Mouse (Mus musculus): Measurements from ENCODE around the gene Mettl9.

Gene Mettl9

GRCm38 (mm10) chr7:121044251-121044650 lies 10.0 kb downstream of the Mettl9 start:
- no peak for DNase-seq (ENCODE audit: low spot score in 2 of 2)

GRCm38 (mm10) chr7:121045671-121046453 lies 11.6 kb downstream of the Mettl9 start:
- no peak for DNase-seq (ENCODE audit: low spot score in 2 of 2)

DNA sequence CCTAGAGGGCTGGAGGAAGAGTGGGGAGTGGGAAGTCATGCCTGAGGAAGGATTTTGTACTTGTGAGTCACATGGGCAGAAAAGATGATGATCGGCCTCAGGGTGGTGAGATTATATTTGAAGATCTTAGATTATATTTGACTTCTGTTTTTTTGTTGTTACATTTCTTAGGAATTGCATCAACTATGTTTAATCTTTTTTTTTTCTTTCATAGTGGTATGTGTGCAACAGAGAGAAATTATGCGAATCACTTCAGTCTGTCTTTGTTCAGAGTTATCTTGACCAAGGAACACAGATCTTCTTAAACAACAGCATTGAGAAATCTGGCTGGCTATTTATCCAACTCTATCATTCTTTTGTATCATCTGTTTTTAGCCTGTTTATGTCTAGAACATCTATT lies 13.4 kb downstream of the Mettl9 start:
- no peak for DNase-seq (ENCODE audit: low spot score in 2 of 2)

DNA sequence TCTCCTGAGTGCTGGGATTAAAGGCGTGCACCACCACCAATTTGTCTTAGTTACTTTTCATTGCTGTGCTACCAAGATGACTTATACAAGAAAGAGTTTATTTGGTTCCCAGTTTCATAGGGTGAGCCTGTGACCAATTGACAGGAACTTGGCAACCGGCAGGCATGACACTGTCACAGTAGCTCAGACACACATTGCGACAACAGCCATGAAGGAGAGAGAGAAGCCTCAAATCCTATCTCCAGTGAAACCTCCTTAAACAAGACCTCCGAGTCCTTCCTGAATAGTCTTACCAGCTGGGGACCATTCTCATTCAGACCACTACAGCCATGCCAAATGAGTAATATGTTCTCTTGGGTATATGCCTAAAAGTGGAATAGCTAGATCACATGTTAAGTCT lies 18.8 kb downstream of the Mettl9 start:
- DNase-seq (ENCODE audit: low spot score in 2 of 2): no peak

DNA sequence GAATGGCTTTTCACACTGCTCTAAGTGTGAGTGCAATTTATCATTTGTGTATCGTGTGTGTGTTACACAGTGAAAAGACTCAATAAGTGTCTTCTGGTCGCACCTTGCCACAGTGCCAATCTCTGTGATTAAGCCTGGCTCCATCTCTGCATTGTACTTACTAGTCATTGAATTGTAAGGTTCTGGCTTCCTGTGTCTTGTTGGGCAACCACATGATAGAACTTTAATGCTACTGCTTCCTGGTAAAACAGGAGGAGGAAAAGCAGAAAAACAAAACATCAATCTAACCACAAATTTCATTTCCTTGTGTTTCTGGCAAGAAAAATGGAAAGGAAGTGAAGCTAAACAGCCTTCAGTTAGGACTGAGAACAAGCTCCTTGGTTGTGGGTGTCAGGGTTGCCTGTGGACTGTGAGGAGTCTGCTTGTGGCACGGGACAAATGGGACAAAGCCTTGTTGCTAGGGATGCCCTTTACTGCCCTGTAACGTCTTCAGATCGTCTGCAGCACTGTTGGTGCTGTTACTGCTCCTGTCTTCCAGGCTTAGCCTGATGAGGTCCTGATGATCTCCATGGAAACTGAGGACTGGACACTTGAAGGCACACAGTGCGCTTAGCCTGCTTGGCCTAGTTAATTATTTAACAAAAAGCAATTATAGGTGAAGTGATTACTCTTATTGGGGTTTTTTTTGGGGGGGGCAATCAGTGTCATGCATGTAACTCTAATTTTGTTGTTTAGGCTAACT lies 25.4 kb downstream of the Mettl9 start:
- no peak for DNase-seq (ENCODE audit: low spot score in 2 of 2)

GRCm38 (mm10) chr7:121064309-121064708 lies 30.1 kb downstream of the Mettl9 start:
- DNase-seq (ENCODE audit: low spot score in 2 of 2): peak in 1 of 2 experiments; percentile 22

- DNase-seq (ENCODE audit: low spot score in 2 of 2): no peak
Measured at GRCm38 (mm10) chr7:121071276-121071675, 37.0 kb downstream of the Mettl9 start.

- no peak for DNase-seq (ENCODE audit: low spot score in 2 of 2)
Measured at GRCm38 (mm10) chr7:121072506-121072905, 38.3 kb downstream of the Mettl9 start.

DNA sequence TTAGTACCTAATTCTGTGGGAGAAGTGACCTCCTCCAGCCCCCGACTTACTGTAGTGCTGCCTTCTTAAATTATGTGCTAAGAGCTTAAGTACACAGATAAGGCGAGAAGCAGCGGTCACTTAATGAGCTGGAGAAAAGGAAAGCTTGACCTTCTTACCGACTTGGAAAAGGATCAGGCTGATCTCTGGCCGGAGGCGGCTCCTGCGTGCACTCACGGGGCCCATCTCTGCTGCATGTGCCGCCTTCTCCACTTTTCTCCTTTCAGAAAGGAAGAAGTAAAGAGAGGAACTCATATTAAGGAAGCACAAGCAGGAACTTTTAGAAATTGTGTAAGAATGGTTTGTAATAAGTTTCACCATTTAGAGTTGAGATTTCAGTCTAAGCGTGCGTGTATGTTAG lies 40.0 kb downstream of the Mettl9 start, which contains the start of gene Igsf6:
Gene Igsf6, minus strand, starts transcription at position 292 of the 400 bp plus-strand sequence.
- DNase-seq (ENCODE audit: low spot score in 2 of 2): no peak

- no peak for DNase-seq (ENCODE audit: low spot score in 2 of 2)
Measured at GRCm38 (mm10) chr7:121074801-121075400, 40.7 kb downstream of the Mettl9 start.

- no peak for DNase-seq (ENCODE audit: low spot score in 2 of 2)
Measured at GRCm38 (mm10) chr7:121075416-121075815, 41.2 kb downstream of the Mettl9 start.

DNA sequence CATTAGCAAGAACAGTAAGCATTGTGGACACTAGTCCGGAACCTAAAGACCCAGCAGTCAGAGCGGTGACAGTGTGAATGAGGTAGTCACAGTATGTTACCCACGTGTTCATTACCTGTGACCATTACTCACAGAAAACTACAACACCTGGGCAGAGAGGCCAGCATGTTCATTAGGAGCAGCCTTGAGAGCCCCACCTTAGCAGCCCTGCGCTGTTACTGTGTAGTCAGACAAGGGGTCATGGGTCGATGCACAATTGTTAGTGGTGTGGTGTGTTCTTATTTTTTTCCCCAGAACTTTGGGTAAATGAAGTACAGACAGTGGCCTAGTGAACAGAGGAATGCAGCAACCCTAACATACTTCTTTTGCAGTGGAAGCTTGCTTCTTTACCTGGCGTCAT lies 43.1 kb downstream of the Mettl9 start:
- DNase-seq (ENCODE audit: low spot score in 2 of 2): no peak

DNA sequence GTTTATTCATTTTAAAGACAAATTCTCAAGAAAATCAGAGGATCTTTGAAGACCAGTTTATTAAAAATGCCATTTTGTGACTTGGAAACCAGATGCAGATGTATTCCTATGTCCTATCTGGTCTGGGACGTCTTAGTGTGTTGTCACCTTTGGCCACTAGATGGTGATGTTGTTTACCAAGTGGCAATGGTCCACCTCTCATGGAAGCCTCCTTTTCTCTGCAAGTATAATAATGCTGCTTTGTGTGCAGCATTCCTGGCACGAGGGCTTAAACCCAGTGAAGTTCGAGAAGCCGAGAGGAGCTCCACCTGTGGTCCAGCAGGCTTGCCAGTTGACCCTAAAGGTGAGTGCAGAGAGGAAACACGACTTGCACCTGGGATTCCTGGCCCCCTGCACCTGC lies 43.6 kb downstream of the Mettl9 start:
- DNase-seq (ENCODE audit: low spot score in 2 of 2): peak; percentile 55 to 84

- no peak for DNase-seq (ENCODE audit: low spot score in 2 of 2)
Measured at GRCm38 (mm10) chr7:121081350-121081749, 47.1 kb downstream of the Mettl9 start, which contains the start of gene Otoa. Gene Otoa (plus strand): TSS chr7:121081650.

DNA sequence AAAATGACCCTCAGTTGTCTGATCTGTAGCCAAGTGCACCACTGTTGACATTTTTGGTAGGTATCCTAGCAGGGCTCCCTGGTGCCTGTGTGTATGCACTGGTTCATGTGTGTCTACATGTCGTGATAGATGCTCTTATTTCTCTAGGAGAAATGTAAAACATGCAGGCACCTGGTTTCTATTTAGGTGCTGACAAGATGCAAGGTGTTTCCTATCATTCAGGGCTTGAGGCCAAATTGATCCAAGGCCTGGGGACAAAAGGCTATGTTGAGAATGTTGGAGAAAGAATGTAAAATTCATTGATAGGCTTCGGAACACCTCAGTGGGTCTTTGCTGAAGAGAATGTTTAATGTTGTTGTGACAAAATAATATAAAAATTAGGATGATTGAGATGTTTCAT lies 47.6 kb downstream of the Mettl9 start:
- no peak for DNase-seq (ENCODE audit: low spot score in 2 of 2)

- no peak for DNase-seq (ENCODE audit: low spot score in 2 of 2)
Measured at GRCm38 (mm10) chr7:121082949-121083513, 48.8 kb downstream of the Mettl9 start.

- DNase-seq (ENCODE audit: low spot score in 2 of 2): no peak
Measured at GRCm38 (mm10) chr7:121084840-121085453, 50.7 kb downstream of the Mettl9 start.

DNA sequence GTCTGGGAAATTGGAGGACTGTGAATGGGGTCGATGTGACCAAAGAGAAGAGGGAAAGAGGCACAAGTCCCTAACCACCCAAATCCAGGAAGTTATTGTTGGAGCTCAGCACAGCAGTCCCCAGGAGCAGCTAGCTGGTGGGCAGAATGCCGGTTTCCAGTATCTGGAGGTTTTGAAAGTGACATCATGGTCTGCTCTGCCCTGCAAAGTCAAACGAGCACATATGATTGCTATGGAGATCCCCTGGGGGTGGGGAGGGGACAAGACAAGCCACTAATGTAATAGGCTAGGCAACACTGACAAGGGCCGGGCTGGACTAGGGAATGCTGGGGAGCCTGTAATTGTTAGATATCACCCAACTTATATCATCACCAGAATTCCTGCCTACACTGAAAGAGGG lies 51.3 kb downstream of the Mettl9 start:
- DNase-seq (ENCODE audit: low spot score in 2 of 2): no peak

- DNase-seq (ENCODE audit: low spot score in 2 of 2): no peak
Measured at GRCm38 (mm10) chr7:121088745-121089144, 54.5 kb downstream of the Mettl9 start.

DNA sequence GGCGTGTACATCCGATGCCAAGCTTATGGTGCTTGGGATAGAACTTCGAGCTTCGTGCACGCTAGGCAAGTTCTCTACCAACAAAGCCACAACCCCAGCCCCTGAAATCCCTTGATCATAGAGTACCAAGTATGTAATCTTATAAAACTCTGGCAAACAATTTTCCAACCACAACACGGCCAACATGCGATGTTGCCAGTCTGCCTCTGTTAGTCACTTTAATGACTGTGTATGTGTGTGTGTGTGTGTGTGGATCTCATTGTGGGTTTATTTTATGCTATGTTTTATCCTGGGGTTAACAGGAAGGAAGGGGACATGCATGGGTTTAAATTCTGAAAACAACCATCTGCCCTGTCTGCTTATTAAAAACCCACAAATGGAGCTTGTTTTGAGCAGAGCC lies 56.5 kb downstream of the Mettl9 start:
- no peak for DNase-seq (ENCODE audit: low spot score in 2 of 2)

GRCm38 (mm10) chr7:121093026-121093425 lies 58.8 kb downstream of the Mettl9 start:
- DNase-seq (ENCODE audit: low spot score in 2 of 2): no peak
